Mouse (Mus musculus): ENCODE results near the gene Lgr4. TPM values are rescaled to one million over a fixed set of nuclear protein-coding genes. Genes with fewer than 3 reads are reported as not detected.

Gene Lgr4
- polyA plus RNA-seq, 1 experiment from 2014 or later: 9.9 TPM

GRCm38 (mm10) chr2:109931978-109932780 is 14.7 kb downstream of the Lgr4 start:
- ATAC-seq (ENCODE audit: extremely low read depth, insufficient number of reproducible peaks, low FRiP score, low TSS enrichment): no peak
- Histone ChIP-seq H3K9me3 (no peaks in the 10 kb centered on the region), H3K27ac (replicated peaks) (peak overlapping the region; percentile 41; the same call in 1 of the 2 replicates), H3K27me3 (replicated peaks) (no peaks in the 10 kb centered on the region), H3K36me3 (peaks cover 7% of the 10 kb centered on the region), H3K9ac (0 out of 2 replicates have a peak overlapping the region, but pooled peaks have one; percentile 20), H3K4me1 (peaks cover 79% of the 10 kb centered on the region), H3K4me3 (peak overlapping the region; percentile 15; the same call in 1 of the 2 replicates), H3K4me2 (peak overlapping the region; percentile 36)
- 53% methylated on average over 13 of the region's 13 CpGs for WGBS

- Histone ChIP-seq H3K4me3 (no peak overlapping the region), H3K36me3 (peaks cover 7% of the 10 kb centered on the region), H3K4me2 (no peak overlapping the region), H3K4me1 (peaks cover 74% of the 10 kb centered on the region), H3K9ac (0 out of 2 replicates have a peak overlapping the region, but pooled peaks have one; percentile 24), H3K27me3 (replicated peaks) (no peaks in the 10 kb centered on the region), H3K27ac (replicated peaks) (no peak overlapping the region), H3K9me3 (no peaks in the 10 kb centered on the region)
- WGBS: 63% methylated on average over 3 of the region's 3 CpGs
- no peak for ATAC-seq (ENCODE audit: extremely low read depth, insufficient number of reproducible peaks, low FRiP score, low TSS enrichment)
These were observed 15.7 kb downstream of the Lgr4 start for GRCm38 (mm10) chr2:109933151-109933550.

- 53% methylated on average over 4 of the region's 4 CpGs for WGBS
- no peak for ATAC-seq (ENCODE audit: extremely low read depth, insufficient number of reproducible peaks, low FRiP score, low TSS enrichment)
- Histone ChIP-seq H3K4me3 (no peak overlapping the region), H3K4me1 (peaks cover 66% of the 10 kb centered on the region), H3K4me2 (no peak overlapping the region), H3K27me3 (replicated peaks) (no peaks in the 10 kb centered on the region), H3K36me3 (peaks cover 7% of the 10 kb centered on the region), H3K27ac (replicated peaks) (no peak overlapping the region; the same call in 1 of the 2 replicates), H3K9ac (no peak overlapping the region), H3K9me3 (no peaks in the 10 kb centered on the region)
These were observed 16.6 kb downstream of the Lgr4 start for GRCm38 (mm10) chr2:109934086-109934485.

DNA sequence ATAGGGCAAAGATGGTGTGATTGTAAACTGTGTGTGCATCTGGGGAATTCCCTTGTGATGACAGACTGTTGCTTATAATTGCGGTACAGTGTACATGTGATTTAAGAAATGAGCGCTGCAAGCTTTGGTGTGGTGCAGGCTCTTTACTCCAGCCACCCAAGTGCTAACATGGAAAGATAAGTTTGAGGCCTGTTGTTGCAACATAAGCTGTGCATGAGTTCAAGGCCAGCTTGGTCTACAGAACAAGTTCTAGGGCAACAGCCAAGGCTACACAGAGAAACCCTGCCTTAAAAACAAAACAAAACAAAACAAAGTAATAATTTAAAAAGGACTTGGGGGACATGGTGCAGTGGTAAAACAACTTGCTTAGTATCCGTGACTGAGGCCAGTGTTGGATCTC is 17.7 kb downstream of the Lgr4 start:
- H3K9ac ChIP-seq: no peak overlapping the region
- peaks cover 6% of the 10 kb centered on the region for H3K36me3 ChIP-seq
- no peaks in the 10 kb centered on the region for H3K27me3 ChIP-seq (replicated peaks)
- H3K4me2 ChIP-seq: no peak overlapping the region
- no peak for ATAC-seq (ENCODE audit: extremely low read depth, insufficient number of reproducible peaks, low FRiP score, low TSS enrichment)
- H3K9me3 ChIP-seq: no peaks in the 10 kb centered on the region
- H3K4me3 ChIP-seq: no peak overlapping the region
- 91% methylated on average over 3 of the region's 3 CpGs for WGBS
- no peak overlapping the region for H3K27ac ChIP-seq (replicated peaks)
- peaks cover 60% of the 10 kb centered on the region for H3K4me1 ChIP-seq

DNA sequence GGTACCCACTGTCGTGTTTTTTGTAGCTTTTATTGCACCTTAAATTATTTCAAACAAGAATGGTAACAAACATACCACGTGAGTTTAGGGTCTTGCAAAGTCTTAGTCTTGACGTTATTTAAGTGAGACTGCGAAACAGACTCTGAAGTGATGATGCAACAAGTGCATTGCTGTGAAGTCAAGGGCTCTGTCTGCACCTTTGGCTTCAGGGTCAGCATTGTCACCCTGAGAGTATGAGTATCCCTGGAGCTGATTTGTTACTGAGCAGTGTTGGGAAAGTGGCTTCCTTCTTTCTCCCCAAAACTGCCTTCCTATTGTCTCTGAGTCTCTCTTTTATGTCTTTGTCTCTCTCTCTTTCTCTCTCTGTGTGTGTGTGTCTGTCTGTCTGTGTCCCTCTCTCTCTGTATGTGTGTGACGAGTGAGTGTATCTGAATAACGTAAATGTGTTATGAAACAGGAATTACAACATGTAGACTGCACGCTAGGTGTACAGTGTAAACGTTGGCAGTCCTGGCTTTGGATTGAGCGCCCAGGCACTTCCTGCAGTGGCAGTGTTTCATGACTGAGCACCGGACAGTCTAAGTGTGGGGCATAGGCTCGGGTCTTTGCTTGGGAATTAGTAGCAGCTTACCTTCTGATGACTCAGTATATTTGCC is 18.4 kb downstream of the Lgr4 start:
- 70% methylated on average over 11 of the region's 11 CpGs for WGBS
- Histone ChIP-seq H3K36me3 (no peaks in the 10 kb centered on the region), H3K4me1 (peaks cover 60% of the 10 kb centered on the region), H3K4me2 (no peak overlapping the region), H3K9ac (no peak overlapping the region), H3K9me3 (no peaks in the 10 kb centered on the region), H3K27me3 (replicated peaks) (no peaks in the 10 kb centered on the region), H3K4me3 (no peak overlapping the region), H3K27ac (replicated peaks) (no peak overlapping the region)
- no peak for ATAC-seq (ENCODE audit: extremely low read depth, insufficient number of reproducible peaks, low FRiP score, low TSS enrichment)

DNA sequence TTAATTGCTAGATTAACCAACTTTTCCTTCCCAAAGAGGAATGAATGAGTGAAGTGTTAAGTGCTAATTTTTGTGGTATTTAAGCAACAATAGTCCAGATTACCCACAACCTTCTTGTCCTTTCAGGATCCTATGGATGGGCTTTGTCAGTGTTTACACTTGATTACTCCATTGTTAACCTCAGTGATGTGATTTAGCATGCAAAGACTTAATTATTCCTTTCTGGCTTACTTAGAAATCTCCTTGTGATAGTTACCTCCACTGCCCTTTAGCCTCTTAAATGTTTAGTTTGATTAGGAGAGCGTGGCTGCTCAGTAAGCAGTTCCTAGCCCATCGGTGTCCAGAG is 18.9 kb downstream of the Lgr4 start:
- WGBS: 49% methylated on average over 2 of the region's 2 CpGs
- no peak overlapping the region for H3K4me2 ChIP-seq
- no peaks in the 10 kb centered on the region for H3K36me3 ChIP-seq
- no peak for ATAC-seq (ENCODE audit: extremely low read depth, insufficient number of reproducible peaks, low FRiP score, low TSS enrichment)
- no peak overlapping the region for H3K27ac ChIP-seq (replicated peaks)
- no peaks in the 10 kb centered on the region for H3K27me3 ChIP-seq (replicated peaks)
- H3K9me3 ChIP-seq: no peaks in the 10 kb centered on the region
- no peak overlapping the region for H3K9ac ChIP-seq
- H3K4me3 ChIP-seq: no peak overlapping the region
- peaks cover 56% of the 10 kb centered on the region for H3K4me1 ChIP-seq

DNA sequence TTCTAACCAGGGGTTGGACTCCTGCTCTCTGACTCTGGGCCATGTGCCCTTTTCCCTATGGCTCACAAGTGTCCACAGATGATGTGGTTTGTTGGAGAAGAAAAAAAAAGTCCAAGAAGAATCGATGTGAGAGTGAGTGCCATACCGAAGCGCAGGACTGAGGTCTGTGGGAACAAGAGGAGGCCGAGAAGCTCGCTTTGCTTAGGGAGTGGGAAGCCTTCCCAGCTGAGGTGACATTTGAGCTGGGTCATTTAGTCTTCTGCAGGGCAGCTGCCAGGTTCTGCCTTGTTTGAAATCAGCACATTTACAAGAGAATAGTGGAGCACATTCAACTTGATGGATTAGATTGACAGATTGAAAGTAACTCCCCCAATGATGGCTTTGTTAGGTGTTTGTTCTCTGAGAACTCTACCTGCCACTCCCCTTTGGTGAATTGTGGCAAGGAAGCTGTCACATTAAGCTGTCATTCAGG is 24.6 kb downstream of the Lgr4 start:
- WGBS: 68% methylated on average over 5 of the region's 5 CpGs
- no peak for ATAC-seq (ENCODE audit: extremely low read depth, insufficient number of reproducible peaks, low FRiP score, low TSS enrichment)

DNA sequence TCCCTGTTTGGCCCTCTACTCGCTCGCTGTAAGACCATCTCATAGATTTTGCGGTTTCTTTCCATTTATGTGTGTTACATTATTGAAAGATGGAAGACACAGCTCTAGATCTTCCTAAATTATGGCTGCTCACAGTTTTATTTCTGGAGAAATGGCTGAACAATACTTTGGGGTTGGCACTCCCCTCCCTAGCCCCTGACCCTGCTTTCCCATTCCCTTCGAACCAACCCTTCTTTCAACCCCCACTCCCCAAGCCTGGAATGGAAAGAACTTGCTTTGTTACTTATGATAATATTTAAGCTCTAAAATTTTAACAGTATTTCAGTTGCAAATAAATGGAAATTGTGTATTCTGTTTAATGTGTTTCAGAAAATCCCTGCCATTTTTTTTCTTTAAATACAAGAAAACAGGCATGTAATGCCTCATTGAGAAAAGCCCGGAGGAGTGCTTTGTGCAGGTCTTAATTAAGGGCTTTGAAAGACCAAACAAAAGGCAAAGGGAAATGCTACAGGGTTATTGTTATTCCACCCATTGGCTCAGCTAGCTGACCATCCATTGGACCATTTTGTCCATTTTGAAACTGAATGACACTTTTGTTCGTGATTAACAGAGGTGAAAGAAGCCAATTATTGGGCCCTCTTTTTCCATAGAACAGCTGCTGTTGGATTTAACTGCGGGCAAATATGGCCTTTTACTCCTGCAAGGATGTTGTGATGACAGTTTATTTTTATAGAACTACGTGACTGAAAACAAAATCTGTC is 25.5 kb downstream of the Lgr4 start:
- no peak overlapping the region for H3K4me3 ChIP-seq
- H3K4me1 ChIP-seq: peaks cover 45% of the 10 kb centered on the region
- H3K27ac ChIP-seq (replicated peaks): no peak overlapping the region
- no peaks in the 10 kb centered on the region for H3K36me3 ChIP-seq
- no peak overlapping the region for H3K9ac ChIP-seq
- H3K27me3 ChIP-seq (replicated peaks): no peaks in the 10 kb centered on the region
- ATAC-seq (ENCODE audit: extremely low read depth, insufficient number of reproducible peaks, low FRiP score, low TSS enrichment): no peak
- H3K4me2 ChIP-seq: no peak overlapping the region
- 85% methylated on average over 8 of the region's 8 CpGs for WGBS
- no peaks in the 10 kb centered on the region for H3K9me3 ChIP-seq

More for the DNA sequence above, 24.6 kb downstream of the Lgr4 start:
- H3K4me3 ChIP-seq: no peak overlapping the region
- peaks cover 42% of the 10 kb centered on the region for H3K4me1 ChIP-seq
- no peaks in the 10 kb centered on the region for H3K27me3 ChIP-seq (replicated peaks)
- H3K36me3 ChIP-seq: no peaks in the 10 kb centered on the region
- no peak overlapping the region for H3K9ac ChIP-seq
- H3K9me3 ChIP-seq: no peaks in the 10 kb centered on the region
- H3K4me2 ChIP-seq: no peak overlapping the region
- no peak overlapping the region for H3K27ac ChIP-seq (replicated peaks)

GRCm38 (mm10) chr2:109944995-109945394 is 27.5 kb downstream of the Lgr4 start:
- Histone ChIP-seq H3K4me1 (peaks cover 61% of the 10 kb centered on the region), H3K4me2 (peak overlapping the region; percentile 49), H3K27ac (replicated peaks) (peak overlapping the region; percentile 81), H3K36me3 (no peaks in the 10 kb centered on the region), H3K4me3 (no peak overlapping the region), H3K9ac (peak overlapping the region; percentile 13; the same call in 1 of the 2 replicates), H3K27me3 (replicated peaks) (no peaks in the 10 kb centered on the region), H3K9me3 (no peaks in the 10 kb centered on the region)
- 23% methylated on average over 9 of the region's 9 CpGs for WGBS
- peak; percentile 73; the same call in 1 of the 2 replicates for ATAC-seq (ENCODE audit: extremely low read depth, insufficient number of reproducible peaks, low FRiP score, low TSS enrichment)

DNA sequence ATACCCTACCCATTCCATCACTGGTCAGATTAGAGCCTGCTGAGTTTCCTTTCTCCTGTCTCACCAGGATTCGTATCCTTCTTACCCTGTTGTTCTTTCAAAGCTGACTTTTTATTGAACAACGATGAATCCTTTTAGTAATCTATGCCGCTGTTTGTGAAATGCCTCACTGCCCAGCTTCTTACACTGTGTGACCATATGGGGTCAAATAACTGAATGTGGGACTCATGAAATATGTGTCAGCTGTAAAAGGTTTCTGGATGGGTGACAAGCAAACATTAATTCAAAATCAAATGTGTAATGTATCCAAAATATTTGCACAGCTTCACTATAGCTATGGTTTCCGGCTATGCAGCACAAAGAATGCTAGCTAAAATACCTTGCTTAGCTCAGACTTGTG is 28.1 kb downstream of the Lgr4 start:
- Histone ChIP-seq H3K4me3 (no peak overlapping the region), H3K9me3 (no peaks in the 10 kb centered on the region), H3K4me2 (peak overlapping the region; percentile 39), H3K4me1 (peaks cover 66% of the 10 kb centered on the region), H3K36me3 (no peaks in the 10 kb centered on the region), H3K9ac (no peak overlapping the region), H3K27ac (replicated peaks) (peak overlapping the region; percentile 59), H3K27me3 (replicated peaks) (no peaks in the 10 kb centered on the region)
- WGBS: 72% methylated on average over 4 of the region's 4 CpGs
- ATAC-seq (ENCODE audit: extremely low read depth, insufficient number of reproducible peaks, low FRiP score, low TSS enrichment): no peak

- H3K4me3 ChIP-seq: no peak overlapping the region
- no peaks in the 10 kb centered on the region for H3K9me3 ChIP-seq
- no peak overlapping the region for H3K4me2 ChIP-seq
- no peaks in the 10 kb centered on the region for H3K27me3 ChIP-seq (replicated peaks)
- no peak overlapping the region for H3K27ac ChIP-seq (replicated peaks)
- H3K36me3 ChIP-seq: no peaks in the 10 kb centered on the region
- H3K4me1 ChIP-seq: peaks cover 75% of the 10 kb centered on the region
- ATAC-seq (ENCODE audit: extremely low read depth, insufficient number of reproducible peaks, low FRiP score, low TSS enrichment): no peak
- 75% methylated on average over 6 of the region's 6 CpGs for WGBS
- H3K9ac ChIP-seq: no peak overlapping the region
These were observed 29.0 kb downstream of the Lgr4 start for GRCm38 (mm10) chr2:109946426-109946825.

All from heart, embryonic 13.5 days (tissue).